Mouse (Mus musculus) kidney, adult 2 months (tissue): ENCODE data around the gene Arpc2. TPM values are rescaled to one million over a fixed set of nuclear protein-coding genes. Genes with fewer than 3 reads are reported as not detected.

Experiments used
- DNase-seq: peaks from one replicate; pipeline ENCODE4 v3.0.0; 2021
- H3K27ac ChIP-seq: fragments of 200-500 bp; 2 replicates; pipeline ENCODE4 v1.5.1; 2012; ENCODE audit warnings: low read depth, low read length, control low read depth, inconsistent platforms; ENCODE audit not compliant: insufficient read depth
- H3K27me3 ChIP-seq: fragments of 200-500 bp; replicated peaks from 2 replicates; pipeline ENCODE4 v1.6.1; 2012; ENCODE audit warnings: mild to moderate bottlenecking, moderate library complexity, low read length, inconsistent platforms; ENCODE audit not compliant: control insufficient read depth, insufficient read depth
- H3K36me3 ChIP-seq: fragments of 200-500 bp; 2 replicates; pipeline ENCODE4 v1.6.1; 2012; ENCODE audit warnings: mild to moderate bottlenecking, moderate library complexity, low read length, inconsistent platforms; ENCODE audit not compliant: control insufficient read depth, insufficient read depth
- H3K4me1 ChIP-seq: fragments of 200-500 bp; 2 replicates; pipeline ENCODE4 v1.6.1; 2011; ENCODE audit warnings: low read length; ENCODE audit not compliant: control insufficient read depth, insufficient read depth
- H3K4me3 ChIP-seq: fragments of 200-500 bp; 2 replicates; pipeline ENCODE4 v1.5.1; 2011; ENCODE audit warnings: mild to moderate bottlenecking, low read depth, low read length, control low read depth; ENCODE audit not compliant: insufficient read depth
- CTCF ChIP-seq: fragments of 200-500 bp; conservative IDR thresholded peaks from 2 replicates; pipeline ENCODE4 v1.5.1; 2011; ENCODE audit warnings: low read depth, mild to moderate bottlenecking, control low read depth, low read length, moderate library complexity, mixed read lengths; ENCODE audit not compliant: insufficient read depth, insufficient read length
- POLR2A ChIP-seq: fragments of 200-500 bp; IDR thresholded peaks from one replicate; pipeline ENCODE4 v1.6.1; 2011; ENCODE audit warnings: low read depth, low read length, control low read depth
- WGBS: fragments of 180-500 bp; shearing (Covaris S2); methylation state at CpG from one replicate; pipeline ENCODE4 v1.1.7; 2018; 5-methylcytosine and 5-hydroxymethylcytosine counted together
- polyA plus RNA-seq: library from polyadenylated mRNA; depleted of rRNA; stranded (reverse); fragments of >200 nt; gene quantifications from 2 replicates; pipeline ENCODE4 v1.2.3, GENCODE M21; 2012

Arpc2 gene
- polyA plus RNA-seq, 1 experiment, result 124 TPM

DNA sequence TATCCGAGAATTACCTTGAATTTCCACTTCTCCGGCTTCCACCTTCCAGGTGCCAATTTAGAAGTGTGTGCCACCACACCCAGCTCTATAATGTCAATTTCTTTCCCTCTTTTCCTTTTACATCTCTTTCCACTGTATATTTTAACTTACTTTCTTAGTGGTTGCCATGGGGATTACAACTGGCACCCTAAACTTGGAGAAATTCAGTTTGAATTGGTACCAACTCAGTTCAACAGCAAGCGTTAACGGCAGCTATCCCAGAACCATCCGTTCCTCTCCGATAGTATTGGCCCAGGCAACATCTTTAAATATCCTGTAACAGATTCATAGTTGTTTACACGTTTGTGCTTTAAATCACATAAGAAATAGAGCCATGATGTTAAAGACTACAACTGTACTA lies 16.0 kb upstream of the Arpc2 start:
- H3K36me3 ChIP-seq, result no peaks in the 10 kb centered on the region
- H3K27ac ChIP-seq, result no peak overlapping the region
- TF ChIP-seq POLR2A, result no peak
- no peak for TF ChIP-seq CTCF
- no peaks in the 10 kb centered on the region for H3K27me3 ChIP-seq
- DNase-seq, result no peak
- 92% methylated on average over 7 of the region's 7 CpGs for WGBS
- no peak overlapping the region for H3K4me3 ChIP-seq
- H3K4me1 ChIP-seq, result no peaks in the 10 kb centered on the region

DNA sequence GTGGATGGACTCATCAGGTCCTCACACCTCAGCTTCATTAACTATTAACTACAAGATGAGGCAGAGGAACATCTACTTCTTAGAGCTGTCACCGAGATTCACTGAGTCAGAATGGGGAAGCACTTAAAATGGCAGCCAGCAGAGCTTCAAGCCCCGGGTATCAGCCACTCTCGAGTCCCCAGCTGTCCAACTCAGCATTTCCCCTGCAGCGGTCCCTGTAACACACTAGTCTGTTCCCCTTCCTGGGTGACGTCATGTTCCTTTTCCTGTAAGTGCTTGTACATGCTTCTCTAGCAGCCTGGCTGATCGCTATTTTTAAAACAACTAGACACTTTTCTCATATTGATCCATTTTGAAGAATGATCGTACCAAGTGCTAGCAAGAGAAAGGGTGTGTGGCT lies 8.6 kb upstream of the Arpc2 start:
- DNase-seq, result peak; percentile 81
- 52% methylated on average over 7 of the region's 7 CpGs for WGBS
- Histone ChIP-seq H3K27me3 (no peaks in the 10 kb centered on the region), H3K4me3 (no peak overlapping the region), H3K36me3 (no peaks in the 10 kb centered on the region), H3K27ac (0 out of 2 replicates have a peak overlapping the region, but pooled peaks have one; percentile 12), H3K4me1 (peaks cover 3% of the 10 kb centered on the region; the same call in 1 of the 2 replicates)
- TF ChIP-seq POLR2A, result no peak
- no peak for TF ChIP-seq CTCF

DNA sequence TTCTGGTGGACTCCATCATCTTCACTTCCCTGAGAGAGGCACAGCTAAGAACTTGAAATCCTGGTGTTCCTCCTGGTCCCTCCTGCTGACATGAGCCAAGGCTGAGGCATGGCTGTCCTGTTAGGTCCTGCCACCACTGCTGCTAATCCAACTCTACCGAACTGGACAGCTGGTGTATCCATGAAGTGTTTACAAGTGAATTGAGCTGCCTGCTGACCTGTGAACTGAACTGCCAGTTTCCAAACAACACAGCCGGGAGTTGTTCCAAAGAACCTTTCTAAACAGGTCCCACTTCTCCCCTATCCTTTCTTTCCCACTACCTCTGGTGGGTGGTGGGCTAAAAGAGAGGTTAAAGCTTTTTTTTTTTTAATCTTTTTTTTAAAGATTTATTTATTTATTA lies 5.9 kb upstream of the Arpc2 start:
- Histone ChIP-seq H3K4me3 (no peak overlapping the region), H3K36me3 (no peaks in the 10 kb centered on the region), H3K4me1 (peaks cover 3% of the 10 kb centered on the region; the same call in 1 of the 2 replicates), H3K27ac (peak overlapping the region; percentile 5; the same call in 1 of the 2 replicates), H3K27me3 (no peaks in the 10 kb centered on the region)
- TF ChIP-seq POLR2A (no peak), CTCF (no peak)
- peak; percentile 53 for DNase-seq
- 39% methylated on average over 2 of the region's 2 CpGs for WGBS

DNA sequence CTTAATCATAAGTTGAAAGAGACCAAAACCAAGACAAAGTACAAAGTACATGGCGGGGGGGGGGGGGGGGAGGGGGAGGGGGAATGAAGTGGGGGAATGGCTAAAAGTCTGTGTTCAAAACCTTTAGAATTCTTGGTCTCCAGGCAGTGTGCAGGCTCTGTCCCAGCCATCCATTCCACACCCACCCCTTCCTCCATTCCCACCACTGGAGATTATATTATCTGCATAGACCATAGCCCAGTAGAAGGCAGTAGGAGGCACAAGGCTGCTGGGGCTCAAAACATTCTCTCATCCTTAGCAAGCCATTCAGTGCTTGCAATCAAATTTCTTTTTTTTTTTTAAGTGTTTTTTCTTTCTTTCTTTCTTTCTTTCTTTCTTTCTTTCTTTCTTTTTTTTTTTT lies 4.9 kb upstream of the Arpc2 start:
- Histone ChIP-seq H3K36me3 (no peaks in the 10 kb centered on the region), H3K27ac (peak overlapping the region; percentile 15; the same call in 1 of the 2 replicates), H3K4me3 (no peak overlapping the region), H3K4me1 (peaks cover 3% of the 10 kb centered on the region; the same call in 1 of the 2 replicates), H3K27me3 (no peaks in the 10 kb centered on the region)
- WGBS, result 57% methylated on average over 1 of the region's 1 CpGs
- DNase-seq, result no peak
- TF ChIP-seq CTCF (no peak), POLR2A (no peak)

DNA sequence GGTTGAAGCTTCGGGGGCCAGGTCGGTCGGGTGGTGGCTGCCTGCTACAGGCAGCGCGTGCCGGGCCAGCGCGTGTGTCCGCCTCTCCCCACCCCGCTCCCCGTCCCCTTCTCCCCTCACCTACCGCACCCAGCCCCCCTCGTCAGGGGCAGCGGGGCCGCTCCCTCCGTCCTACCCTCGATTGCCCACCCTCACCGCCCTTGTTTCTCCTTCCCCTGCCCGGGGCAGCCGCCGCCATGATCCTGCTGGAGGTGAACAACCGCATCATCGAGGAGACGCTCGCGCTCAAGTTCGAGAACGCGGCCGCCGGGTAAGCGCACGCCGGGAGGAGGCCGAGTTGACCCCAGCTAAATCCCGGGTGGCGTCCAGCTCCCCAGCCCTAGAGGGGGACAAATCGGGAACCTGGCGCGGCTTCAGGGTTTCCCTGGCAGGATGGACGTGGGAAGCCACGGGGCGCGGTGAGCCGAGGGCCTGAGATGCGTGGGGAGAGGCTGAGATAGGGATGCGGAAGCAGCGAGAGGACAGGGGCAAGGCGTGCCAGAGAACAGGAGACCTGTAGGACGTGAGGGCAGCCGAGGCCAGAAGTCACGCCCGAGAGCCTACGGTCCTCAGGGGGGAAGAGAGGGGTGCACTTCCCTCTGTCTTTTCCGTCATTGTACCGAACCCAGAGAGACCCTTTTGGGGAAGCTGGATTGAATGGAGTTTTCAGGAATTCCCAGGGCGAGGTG lies 870 bp downstream of the Arpc2 start:
- Histone ChIP-seq H3K36me3 (no peaks in the 10 kb centered on the region), H3K4me3 (peak overlapping the region; percentile 83), H3K27me3 (no peaks in the 10 kb centered on the region), H3K27ac (peak overlapping the region; percentile 79), H3K4me1 (peaks cover 8% of the 10 kb centered on the region; the same call in 1 of the 2 replicates)
- peak; percentile 53 for DNase-seq
- no peak for TF ChIP-seq POLR2A
- no peak for TF ChIP-seq CTCF
- under 1% methylated on average over 57 of the region's 57 CpGs for WGBS

DNA sequence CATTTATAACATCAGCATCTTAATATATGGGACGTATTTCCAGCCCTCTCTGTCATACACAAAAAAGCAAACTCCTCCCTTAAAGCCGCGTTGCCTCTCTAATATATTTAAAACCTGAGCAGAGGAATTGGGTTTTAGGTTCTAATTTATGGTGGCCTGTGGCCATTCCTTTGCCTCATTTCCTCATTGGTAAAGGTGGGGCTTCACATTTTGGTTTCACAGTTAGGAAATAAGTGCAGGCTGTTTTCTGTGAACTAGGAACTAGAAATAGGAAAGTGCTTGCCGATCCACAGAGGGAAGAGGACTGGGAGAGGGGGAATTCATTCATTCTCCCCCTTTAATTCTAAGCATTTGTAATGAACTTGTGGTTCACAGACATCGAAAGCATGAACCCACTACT lies 1.8 kb downstream of the Arpc2 start:
- Histone ChIP-seq H3K36me3 (no peaks in the 10 kb centered on the region), H3K27me3 (no peaks in the 10 kb centered on the region), H3K4me3 (no peak overlapping the region), H3K27ac (no peak overlapping the region), H3K4me1 (peaks cover 8% of the 10 kb centered on the region; the same call in 1 of the 2 replicates)
- WGBS, result 11% methylated on average over 5 of the region's 5 CpGs
- TF ChIP-seq POLR2A (no peak), CTCF (no peak)
- DNase-seq, result no peak

DNA sequence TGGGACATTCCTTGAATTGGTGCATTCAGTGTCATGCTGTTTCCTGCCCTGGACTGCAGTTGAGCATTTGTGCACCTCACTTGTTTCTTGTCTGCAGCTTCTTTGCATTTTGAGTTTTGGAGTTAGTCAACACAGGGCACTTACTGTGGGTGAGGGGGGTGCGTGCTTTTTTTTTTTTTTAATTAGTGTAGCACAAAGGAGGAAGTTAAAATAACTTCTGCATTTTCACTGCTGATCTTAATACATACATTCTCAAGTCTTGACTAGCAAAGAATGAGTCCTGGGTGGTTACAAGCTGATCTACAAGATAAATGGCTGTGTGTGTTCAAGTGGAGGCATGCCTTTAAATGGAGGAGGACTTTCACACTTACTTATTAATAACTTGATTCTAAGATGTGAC lies 2.3 kb downstream of the Arpc2 start:
- WGBS, result 31% methylated on average over 1 of the region's 1 CpGs
- Histone ChIP-seq H3K36me3 (no peaks in the 10 kb centered on the region), H3K4me1 (peaks cover 8% of the 10 kb centered on the region; the same call in 1 of the 2 replicates), H3K27ac (no peak overlapping the region), H3K4me3 (peak overlapping the region; percentile 22; the same call in 1 of the 2 replicates), H3K27me3 (no peaks in the 10 kb centered on the region)
- TF ChIP-seq POLR2A (no peak), CTCF (no peak)
- no peak for DNase-seq
